Mouse (Mus musculus) embryonic fibroblast, embryonic 13.5 days (primary cell): Measurements from ENCODE around the gene Tbccd1.

Experiments used
- CTCF ChIP-seq: IDR thresholded peaks from 2 replicates; pipeline ENCODE4 v1.5.1; 2011; ENCODE audit warnings: mild to moderate bottlenecking, control low read depth, low read length, moderate library complexity, borderline replicate concordance; ENCODE audit not compliant: insufficient read depth
- POLR2A ChIP-seq: IDR thresholded peaks from 2 replicates; pipeline ENCODE4 v1.6.1; 2011; ENCODE audit warnings: low read depth, mild to moderate bottlenecking, control low read depth, low read length, moderate library complexity

DNA sequence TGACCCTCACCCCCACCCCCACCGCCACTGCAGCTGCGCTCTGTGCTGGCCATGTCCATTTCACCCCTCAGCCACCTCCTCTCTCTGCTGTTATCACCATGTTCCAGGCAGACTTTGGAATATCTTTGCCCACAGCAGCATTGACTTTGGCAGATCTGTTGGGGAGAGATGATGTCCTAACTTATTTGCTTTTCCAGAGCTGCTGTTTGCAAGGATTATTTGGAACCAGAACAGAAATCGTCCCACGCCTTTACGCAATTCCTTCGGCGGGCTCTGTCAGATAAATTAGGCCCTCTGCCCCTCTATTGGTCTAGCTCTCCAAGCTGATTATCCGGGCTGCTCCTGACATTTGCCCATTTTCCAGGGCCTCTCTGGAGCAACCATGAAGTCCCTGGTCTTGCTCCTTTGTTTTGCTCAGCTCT lies 34.3 kb upstream of the Tbccd1 start:
- no peak for TF ChIP-seq CTCF
- TF ChIP-seq POLR2A = no peak
